Mouse (Mus musculus): Measurements from ENCODE around the gene Sorcs1. TPM values are rescaled to one million over a fixed set of nuclear protein-coding genes. Genes with fewer than 3 reads are reported as not detected.

The Sorcs1 gene
- total and polyA plus RNA-seq, 2 experiments from 2014 or later: 15.7 to 26.7 TPM

DNA sequence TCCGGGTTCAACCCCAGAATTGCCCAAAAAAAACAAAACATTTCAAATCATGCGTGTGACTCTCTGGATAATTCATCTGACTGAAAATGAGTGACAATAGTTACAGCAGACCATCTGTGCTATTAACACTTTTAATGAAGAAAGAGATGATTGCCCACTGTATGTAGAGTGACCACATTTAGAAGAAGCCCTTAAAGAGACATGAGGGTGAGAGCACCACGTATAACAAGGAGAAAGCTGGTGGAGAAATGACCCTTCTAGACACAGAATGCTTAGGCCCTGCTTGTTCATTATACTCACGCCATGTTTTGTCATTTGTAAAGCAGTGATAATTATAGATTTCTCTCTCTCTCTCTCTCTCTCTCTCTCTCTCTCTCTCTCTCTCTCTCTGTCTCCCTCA lies 499.6 kb downstream of the Sorcs1 start:
- H3K27ac ChIP-seq: no peak overlapping the region
- 76% methylated on average over 4 of the region's 4 CpGs for WGBS
- H3K36me3 ChIP-seq (ENCODE audit: insufficient read depth, low read length): peaks cover 4% of the 10 kb centered on the region; the same call in 1 of the 2 replicates
- no peaks in the 10 kb centered on the region for H3K4me1 ChIP-seq (ENCODE audit: insufficient read depth, low read length)
- DNase-seq (ENCODE audit: low spot score): no peak
- ATAC-seq: no peak
- H3K4me3 ChIP-seq (ENCODE audit: low read length): no peak overlapping the region
- H3K9me3 ChIP-seq (ENCODE audit: low read length): no peaks in the 10 kb centered on the region
- no peak for TF ChIP-seq CTCF (IDR thresholded peaks at IDR 0.05; ENCODE audit: low read depth)
- no peaks in the 10 kb centered on the region for H3K27me3 ChIP-seq (ENCODE audit: insufficient read depth, low read length)
- no peak overlapping the region for H3K4me2 ChIP-seq (ENCODE audit: low read depth, low read length)
- no peak overlapping the region for H3K9ac ChIP-seq (replicated peaks; ENCODE audit: low read length)

DNA sequence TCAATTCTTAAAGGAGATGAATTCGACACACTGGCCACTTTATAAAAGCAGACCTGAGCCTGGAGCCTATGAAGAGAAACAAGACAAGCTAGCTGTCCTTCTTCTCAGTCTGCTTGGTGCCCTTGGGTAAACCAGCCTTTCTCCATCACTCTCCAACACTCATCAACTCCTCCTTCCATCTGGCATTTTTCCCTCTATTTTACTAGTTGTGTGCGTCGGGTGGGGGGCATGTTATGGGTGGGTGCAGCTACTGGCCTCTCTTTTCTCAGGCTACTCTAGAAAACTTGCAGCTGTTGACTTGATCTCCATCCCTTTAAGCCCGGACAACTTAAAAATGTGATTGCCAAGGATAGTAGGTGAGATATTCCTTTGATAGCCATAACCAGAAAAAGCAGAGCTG lies 500.3 kb downstream of the Sorcs1 start:
- Histone ChIP-seq H3K9me3 (ENCODE audit: low read length) (no peaks in the 10 kb centered on the region), H3K4me2 (ENCODE audit: low read depth, low read length) (no peak overlapping the region), H3K9ac (replicated peaks; ENCODE audit: low read length) (no peak overlapping the region), H3K36me3 (ENCODE audit: insufficient read depth, low read length) (peaks cover 4% of the 10 kb centered on the region; the same call in 1 of the 2 replicates), H3K27me3 (ENCODE audit: insufficient read depth, low read length) (no peaks in the 10 kb centered on the region), H3K27ac (no peak overlapping the region), H3K4me3 (ENCODE audit: low read length) (no peak overlapping the region), H3K4me1 (ENCODE audit: insufficient read depth, low read length) (no peaks in the 10 kb centered on the region)
- DNase-seq (ENCODE audit: low spot score) (no peak), ATAC-seq (no peak)
- 95% methylated on average over 4 of the region's 4 CpGs for WGBS
- TF ChIP-seq CTCF (IDR thresholded peaks at IDR 0.05; ENCODE audit: low read depth): no peak

DNA sequence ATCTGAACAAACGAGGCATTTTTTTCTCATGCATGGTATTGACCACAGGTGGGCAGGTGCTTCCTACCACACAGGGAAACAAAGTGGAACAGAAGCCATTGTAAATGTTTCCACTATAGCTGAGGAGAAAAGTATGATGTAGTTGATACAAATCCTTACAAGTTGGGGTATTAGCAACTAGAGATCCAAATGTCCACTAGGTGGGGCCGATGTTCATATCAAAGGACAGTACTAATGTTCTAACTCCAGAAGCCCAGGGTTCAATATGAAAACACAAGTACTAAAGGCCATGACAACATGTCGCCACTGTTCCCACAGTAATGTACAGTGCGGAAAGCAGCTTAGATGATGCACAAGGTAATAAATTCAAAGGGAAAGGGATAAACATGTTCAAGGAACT lies 506.6 kb downstream of the Sorcs1 start:
- Histone ChIP-seq H3K4me2 (ENCODE audit: low read depth, low read length) (no peak overlapping the region), H3K36me3 (ENCODE audit: insufficient read depth, low read length) (peaks cover 4% of the 10 kb centered on the region; the same call in 1 of the 2 replicates), H3K9ac (replicated peaks; ENCODE audit: low read length) (no peak overlapping the region), H3K27me3 (ENCODE audit: insufficient read depth, low read length) (no peaks in the 10 kb centered on the region), H3K9me3 (ENCODE audit: low read length) (no peaks in the 10 kb centered on the region), H3K4me3 (ENCODE audit: low read length) (no peak overlapping the region), H3K4me1 (ENCODE audit: insufficient read depth, low read length) (no peaks in the 10 kb centered on the region), H3K27ac (no peak overlapping the region)
- ATAC-seq (no peak), DNase-seq (ENCODE audit: low spot score) (peak; percentile 43)
- TF ChIP-seq CTCF (IDR thresholded peaks at IDR 0.05; ENCODE audit: low read depth): peak; percentile 49
- 73% methylated on average over 4 of the region's 4 CpGs for WGBS

DNA sequence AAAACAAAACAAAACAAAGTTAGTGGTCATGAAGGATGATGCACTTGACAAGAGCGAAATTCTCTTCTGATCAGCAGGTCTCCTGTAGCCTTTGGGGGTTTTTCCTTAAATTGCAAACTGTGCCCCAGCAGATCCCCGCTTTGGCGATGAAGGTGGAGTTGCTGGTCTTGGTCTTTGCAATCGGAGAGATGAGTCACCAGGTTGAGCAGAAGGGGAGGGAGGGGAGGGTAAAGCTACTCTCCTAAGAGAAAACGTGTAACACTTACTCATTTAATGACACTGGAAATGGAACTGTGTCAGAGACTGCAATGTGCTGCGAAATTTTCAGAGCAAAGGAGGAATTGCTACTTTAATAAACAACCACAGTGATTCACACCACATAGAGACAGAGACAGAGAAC lies 527.3 kb downstream of the Sorcs1 start:
- Histone ChIP-seq H3K9ac (replicated peaks; ENCODE audit: low read length) (no peak overlapping the region), H3K27me3 (ENCODE audit: insufficient read depth, low read length) (no peaks in the 10 kb centered on the region), H3K4me1 (ENCODE audit: insufficient read depth, low read length) (no peaks in the 10 kb centered on the region), H3K4me3 (ENCODE audit: low read length) (no peak overlapping the region), H3K36me3 (ENCODE audit: insufficient read depth, low read length) (no peaks in the 10 kb centered on the region), H3K4me2 (ENCODE audit: low read depth, low read length) (no peak overlapping the region), H3K9me3 (ENCODE audit: low read length) (no peaks in the 10 kb centered on the region), H3K27ac (no peak overlapping the region)
- ATAC-seq (no peak), DNase-seq (ENCODE audit: low spot score) (no peak)
- no peak for TF ChIP-seq CTCF (IDR thresholded peaks at IDR 0.05; ENCODE audit: low read depth)
- 79% methylated on average over 6 of the region's 6 CpGs for WGBS

DNA sequence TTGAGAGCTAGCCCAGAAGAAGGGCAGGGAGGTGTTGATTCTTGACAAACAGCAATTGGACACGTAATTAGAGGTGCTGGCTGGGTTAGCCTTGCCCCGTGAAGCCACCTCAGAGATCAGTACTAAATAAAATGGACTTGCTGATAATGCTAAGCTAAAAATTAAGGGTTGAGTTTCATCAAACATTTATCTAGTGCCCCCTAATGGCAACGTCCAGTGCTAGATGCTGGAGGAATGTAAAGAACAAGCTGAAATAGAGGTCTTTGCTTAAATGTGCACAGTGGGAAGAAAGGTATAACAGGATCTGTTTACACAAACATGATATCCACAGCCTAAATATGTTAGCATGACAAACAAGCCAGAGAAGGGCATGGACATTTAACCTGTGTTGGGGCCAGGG lies 532.5 kb downstream of the Sorcs1 start:
- Histone ChIP-seq H3K27me3 (ENCODE audit: insufficient read depth, low read length) (no peaks in the 10 kb centered on the region), H3K9ac (replicated peaks; ENCODE audit: low read length) (no peak overlapping the region), H3K4me1 (ENCODE audit: insufficient read depth, low read length) (no peaks in the 10 kb centered on the region), H3K4me2 (ENCODE audit: low read depth, low read length) (no peak overlapping the region), H3K9me3 (ENCODE audit: low read length) (no peaks in the 10 kb centered on the region), H3K27ac (no peak overlapping the region), H3K36me3 (ENCODE audit: insufficient read depth, low read length) (no peaks in the 10 kb centered on the region), H3K4me3 (ENCODE audit: low read length) (no peak overlapping the region)
- 32% methylated on average over 3 of the region's 3 CpGs for WGBS
- peak; percentile 57 for TF ChIP-seq CTCF (IDR thresholded peaks at IDR 0.05; ENCODE audit: low read depth)
- peak; percentile 70 for DNase-seq (ENCODE audit: low spot score)
- ATAC-seq: no peak

DNA sequence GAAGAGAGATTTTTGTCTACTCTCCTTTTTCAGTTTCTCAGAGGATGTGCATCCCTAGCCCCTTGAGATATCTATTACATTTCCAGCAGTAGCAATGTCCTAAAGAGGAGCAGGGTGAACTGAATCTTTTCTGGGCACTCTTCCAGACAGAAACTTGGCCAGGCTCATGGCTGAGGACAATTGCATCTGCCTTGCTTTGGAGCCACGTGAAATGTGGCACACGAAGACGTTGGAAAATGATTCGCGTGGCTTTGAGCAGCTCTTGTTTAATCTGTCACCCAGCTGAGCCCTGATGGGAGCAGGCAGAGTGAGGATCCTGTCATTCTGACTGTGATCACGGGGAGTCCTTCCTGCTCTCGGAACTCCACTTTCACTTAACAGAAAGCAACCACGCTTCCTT lies 536.6 kb downstream of the Sorcs1 start:
- Histone ChIP-seq H3K9me3 (ENCODE audit: low read length) (no peaks in the 10 kb centered on the region), H3K4me1 (ENCODE audit: insufficient read depth, low read length) (no peaks in the 10 kb centered on the region), H3K36me3 (ENCODE audit: insufficient read depth, low read length) (no peaks in the 10 kb centered on the region), H3K9ac (replicated peaks; ENCODE audit: low read length) (no peak overlapping the region), H3K27ac (no peak overlapping the region), H3K4me2 (ENCODE audit: low read depth, low read length) (no peak overlapping the region), H3K27me3 (ENCODE audit: insufficient read depth, low read length) (no peaks in the 10 kb centered on the region), H3K4me3 (ENCODE audit: low read length) (no peak overlapping the region)
- ATAC-seq (peak; percentile 76), DNase-seq (ENCODE audit: low spot score) (peak; percentile 74)
- no peak for TF ChIP-seq CTCF (IDR thresholded peaks at IDR 0.05; ENCODE audit: low read depth)
- 39% methylated on average over 8 of the region's 8 CpGs for WGBS

DNA sequence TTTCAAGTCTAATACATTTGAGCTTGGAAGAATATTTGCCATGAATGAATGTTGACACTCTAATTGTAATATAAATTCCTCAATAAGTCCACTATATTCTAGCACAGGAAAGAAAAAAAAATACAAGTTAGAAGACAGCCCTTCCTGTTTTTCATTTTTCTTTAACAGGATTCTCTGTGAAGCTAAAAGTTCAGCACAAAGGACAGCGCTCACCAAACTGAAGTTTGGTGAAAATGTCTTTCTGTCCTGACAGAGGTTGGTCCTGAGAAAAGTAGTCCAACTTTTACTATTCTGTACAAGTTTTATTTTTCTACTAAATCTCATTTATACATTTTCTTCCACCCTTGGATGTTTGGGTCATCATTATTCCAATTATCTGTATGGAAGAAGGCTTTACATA lies 543.8 kb downstream of the Sorcs1 start:
- TF ChIP-seq CTCF (IDR thresholded peaks at IDR 0.05; ENCODE audit: low read depth): no peak
- WGBS: 78% methylated on average over 1 of the region's 1 CpGs
- no peak overlapping the region for H3K27ac ChIP-seq
- H3K36me3 ChIP-seq (ENCODE audit: insufficient read depth, low read length): no peaks in the 10 kb centered on the region
- no peaks in the 10 kb centered on the region for H3K27me3 ChIP-seq (ENCODE audit: insufficient read depth, low read length)
- no peak overlapping the region for H3K9ac ChIP-seq (replicated peaks; ENCODE audit: low read length)
- H3K9me3 ChIP-seq (ENCODE audit: low read length): no peaks in the 10 kb centered on the region
- no peak overlapping the region for H3K4me3 ChIP-seq (ENCODE audit: low read length)
- no peak for ATAC-seq
- H3K4me1 ChIP-seq (ENCODE audit: insufficient read depth, low read length): no peaks in the 10 kb centered on the region
- no peak for DNase-seq (ENCODE audit: low spot score)
- H3K4me2 ChIP-seq (ENCODE audit: low read depth, low read length): no peak overlapping the region
